Mouse (Mus musculus): ENCODE data around the gene 2610318N02Rik. TPM values are rescaled to one million over a fixed set of nuclear protein-coding genes. Genes with fewer than 3 reads are reported as not detected.

2610318N02Rik gene
- polyA plus RNA-seq, 1 experiment = 9.1 TPM

- Histone ChIP-seq H3K27me3 (ENCODE audit: control insufficient read depth, insufficient read depth, low read length) (no peaks in the 10 kb centered on the region), H3K27ac (ENCODE audit: insufficient read depth, low read depth, low read length) (no peak overlapping the region), H3K4me1 (ENCODE audit: control insufficient read depth, insufficient read depth, insufficient read length, low read length) (peaks cover 2% of the 10 kb centered on the region; the same call in 1 of the 2 replicates), H3K36me3 (ENCODE audit: control insufficient read depth, insufficient read depth, low read length) (peaks cover 16% of the 10 kb centered on the region), H3K4me3 (ENCODE audit: low read depth, low read length) (no peak overlapping the region)
- 71% methylated on average over 6 of the region's 6 CpGs for WGBS
- TF ChIP-seq CTCF (IDR thresholded peaks at IDR 0.05; ENCODE audit: extremely low read depth, insufficient read length, insufficient replicate concordance, low read depth, low read length) (no peak), POLR2A (IDR thresholded peaks at IDR 0.05; ENCODE audit: low read depth, low read length) (no peak)
These were observed 42.7 kb downstream of the 2610318N02Rik start for GRCm38 (mm10) chr16:17082121-17082792.

GRCm38 (mm10) chr16:17078101-17078500 lies 46.9 kb downstream of the 2610318N02Rik start:
- Histone ChIP-seq H3K36me3 (ENCODE audit: control insufficient read depth, insufficient read depth, low read length) (0 out of 2 replicates have a peak, but pooled peaks cover 2% of the 10 kb centered on the region), H3K27me3 (ENCODE audit: control insufficient read depth, insufficient read depth, low read length) (no peaks in the 10 kb centered on the region), H3K4me1 (ENCODE audit: control insufficient read depth, insufficient read depth, insufficient read length, low read length) (peaks cover 2% of the 10 kb centered on the region; the same call in 1 of the 2 replicates), H3K27ac (ENCODE audit: insufficient read depth, low read depth, low read length) (no peak overlapping the region), H3K4me3 (ENCODE audit: low read depth, low read length) (no peak overlapping the region)
- TF ChIP-seq POLR2A (IDR thresholded peaks at IDR 0.05; ENCODE audit: low read depth, low read length) (no peak), CTCF (IDR thresholded peaks at IDR 0.05; ENCODE audit: extremely low read depth, insufficient read length, insufficient replicate concordance, low read depth, low read length) (no peak)
- 88% methylated on average over 7 of the region's 7 CpGs for WGBS

DNA sequence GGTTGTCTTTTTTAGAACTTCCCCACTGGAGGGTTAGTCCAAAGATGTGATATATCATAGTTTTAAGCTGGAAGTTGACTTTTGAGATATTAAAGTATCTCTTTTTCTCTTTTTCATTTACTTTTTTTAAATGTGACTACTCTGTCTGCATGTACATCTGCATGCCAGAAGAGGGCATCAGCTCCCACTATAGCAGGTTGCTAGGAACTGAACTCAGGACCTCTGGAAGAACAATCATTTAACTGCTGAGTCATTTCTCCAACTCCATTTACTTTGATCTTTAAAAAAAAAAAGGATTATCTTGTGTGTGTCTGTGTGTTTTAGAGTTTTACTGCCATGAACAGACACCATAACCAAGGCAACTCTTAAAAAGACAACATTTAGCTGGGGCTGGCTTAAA lies 48.1 kb downstream of the 2610318N02Rik start:
- H3K27ac ChIP-seq (ENCODE audit: insufficient read depth, low read depth, low read length) = no peak overlapping the region
- H3K27me3 ChIP-seq (ENCODE audit: control insufficient read depth, insufficient read depth, low read length) = no peaks in the 10 kb centered on the region
- no peak overlapping the region for H3K4me3 ChIP-seq (ENCODE audit: low read depth, low read length)
- TF ChIP-seq POLR2A (IDR thresholded peaks at IDR 0.05; ENCODE audit: low read depth, low read length) (no peak), CTCF (IDR thresholded peaks at IDR 0.05; ENCODE audit: extremely low read depth, insufficient read length, insufficient replicate concordance, low read depth, low read length) (no peak)
- H3K4me1 ChIP-seq (ENCODE audit: control insufficient read depth, insufficient read depth, insufficient read length, low read length) = 0 out of 2 replicates have a peak, but pooled peaks cover under 1% of the 10 kb centered on the region
- H3K36me3 ChIP-seq (ENCODE audit: control insufficient read depth, insufficient read depth, low read length) = no peaks in the 10 kb centered on the region

DNA sequence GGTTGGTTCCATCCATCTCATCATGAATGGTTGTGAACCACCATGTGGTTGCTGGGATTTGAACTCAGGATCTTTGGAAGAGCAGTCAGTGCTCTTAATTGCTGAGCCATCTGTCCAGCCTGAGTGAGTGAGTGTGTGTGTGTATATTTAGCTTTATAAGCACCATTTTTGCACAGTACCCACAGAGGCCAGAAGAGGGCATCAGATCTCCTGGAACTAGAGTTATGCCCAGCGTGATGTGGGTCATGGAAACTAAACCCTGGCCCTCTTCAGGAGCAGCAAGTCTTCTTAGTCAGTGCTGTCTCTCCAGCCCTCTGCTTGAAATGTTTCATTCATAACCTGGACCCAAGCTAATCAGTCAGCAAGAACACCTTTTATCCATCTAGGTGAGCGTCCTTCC lies 48.7 kb downstream of the 2610318N02Rik start:
- Histone ChIP-seq H3K36me3 (ENCODE audit: control insufficient read depth, insufficient read depth, low read length) (no peaks in the 10 kb centered on the region), H3K4me1 (ENCODE audit: control insufficient read depth, insufficient read depth, insufficient read length, low read length) (no peaks in the 10 kb centered on the region), H3K4me3 (ENCODE audit: low read depth, low read length) (no peak overlapping the region), H3K27me3 (ENCODE audit: control insufficient read depth, insufficient read depth, low read length) (no peaks in the 10 kb centered on the region), H3K27ac (ENCODE audit: insufficient read depth, low read depth, low read length) (no peak overlapping the region)
- WGBS = 95% methylated on average over 2 of the region's 2 CpGs
- TF ChIP-seq POLR2A (IDR thresholded peaks at IDR 0.05; ENCODE audit: low read depth, low read length) = no peak
- no peak for TF ChIP-seq CTCF (IDR thresholded peaks at IDR 0.05; ENCODE audit: extremely low read depth, insufficient read length, insufficient replicate concordance, low read depth, low read length)

- Histone ChIP-seq H3K4me3 (ENCODE audit: low read depth, low read length) (no peak overlapping the region), H3K27me3 (ENCODE audit: control insufficient read depth, insufficient read depth, low read length) (no peaks in the 10 kb centered on the region), H3K4me1 (ENCODE audit: control insufficient read depth, insufficient read depth, insufficient read length, low read length) (no peaks in the 10 kb centered on the region), H3K36me3 (ENCODE audit: control insufficient read depth, insufficient read depth, low read length) (no peaks in the 10 kb centered on the region), H3K27ac (ENCODE audit: insufficient read depth, low read depth, low read length) (no peak overlapping the region)
- no peak for TF ChIP-seq POLR2A (IDR thresholded peaks at IDR 0.05; ENCODE audit: low read depth, low read length)
- no peak for TF ChIP-seq CTCF (IDR thresholded peaks at IDR 0.05; ENCODE audit: extremely low read depth, insufficient read length, insufficient replicate concordance, low read depth, low read length)
- 91% methylated on average over 7 of the region's 7 CpGs for WGBS
These were observed 52.0 kb downstream of the 2610318N02Rik start for GRCm38 (mm10) chr16:17073000-17073399.

GRCm38 (mm10) chr16:17070716-17071115 lies 54.3 kb downstream of the 2610318N02Rik start:
- 37% methylated on average over 6 of the region's 6 CpGs for WGBS
- Histone ChIP-seq H3K36me3 (ENCODE audit: control insufficient read depth, insufficient read depth, low read length) (no peaks in the 10 kb centered on the region), H3K4me3 (ENCODE audit: low read depth, low read length) (no peak overlapping the region), H3K4me1 (ENCODE audit: control insufficient read depth, insufficient read depth, insufficient read length, low read length) (no peaks in the 10 kb centered on the region), H3K27me3 (ENCODE audit: control insufficient read depth, insufficient read depth, low read length) (no peaks in the 10 kb centered on the region), H3K27ac (ENCODE audit: insufficient read depth, low read depth, low read length) (no peak overlapping the region)
- TF ChIP-seq CTCF (IDR thresholded peaks at IDR 0.05; ENCODE audit: extremely low read depth, insufficient read length, insufficient replicate concordance, low read depth, low read length) (no peak), POLR2A (IDR thresholded peaks at IDR 0.05; ENCODE audit: low read depth, low read length) (no peak)

- no peaks in the 10 kb centered on the region for H3K27me3 ChIP-seq (ENCODE audit: control insufficient read depth, insufficient read depth, low read length)
- no peak for TF ChIP-seq CTCF (IDR thresholded peaks at IDR 0.05; ENCODE audit: extremely low read depth, insufficient read length, insufficient replicate concordance, low read depth, low read length)
- 0 out of 2 replicates have a peak, but pooled peaks have one; percentile 49 for TF ChIP-seq POLR2A (IDR thresholded peaks at IDR 0.05; ENCODE audit: low read depth, low read length)
- peak within 1 kb of the TSS; percentile 76 for H3K4me3 ChIP-seq (ENCODE audit: low read depth, low read length)
- H3K4me1 ChIP-seq (ENCODE audit: control insufficient read depth, insufficient read depth, insufficient read length, low read length) = no peaks in the 10 kb centered on the region
- H3K36me3 ChIP-seq (ENCODE audit: control insufficient read depth, insufficient read depth, low read length) = no peaks in the 10 kb centered on the region
- 1% methylated on average over 76 of the region's 76 CpGs for WGBS
- no peak within 1 kb of the TSS for H3K27ac ChIP-seq (ENCODE audit: insufficient read depth, low read depth, low read length)
These were observed 55.2 kb downstream of the 2610318N02Rik start, which contains the start of gene Ypel1 for GRCm38 (mm10) chr16:17069511-17070443. Gene Ypel1 (plus strand): TSS chr16:17069696.
